9 mouse cellular contexts compared by ENCODE assay signal in the genomic region with DNA sequence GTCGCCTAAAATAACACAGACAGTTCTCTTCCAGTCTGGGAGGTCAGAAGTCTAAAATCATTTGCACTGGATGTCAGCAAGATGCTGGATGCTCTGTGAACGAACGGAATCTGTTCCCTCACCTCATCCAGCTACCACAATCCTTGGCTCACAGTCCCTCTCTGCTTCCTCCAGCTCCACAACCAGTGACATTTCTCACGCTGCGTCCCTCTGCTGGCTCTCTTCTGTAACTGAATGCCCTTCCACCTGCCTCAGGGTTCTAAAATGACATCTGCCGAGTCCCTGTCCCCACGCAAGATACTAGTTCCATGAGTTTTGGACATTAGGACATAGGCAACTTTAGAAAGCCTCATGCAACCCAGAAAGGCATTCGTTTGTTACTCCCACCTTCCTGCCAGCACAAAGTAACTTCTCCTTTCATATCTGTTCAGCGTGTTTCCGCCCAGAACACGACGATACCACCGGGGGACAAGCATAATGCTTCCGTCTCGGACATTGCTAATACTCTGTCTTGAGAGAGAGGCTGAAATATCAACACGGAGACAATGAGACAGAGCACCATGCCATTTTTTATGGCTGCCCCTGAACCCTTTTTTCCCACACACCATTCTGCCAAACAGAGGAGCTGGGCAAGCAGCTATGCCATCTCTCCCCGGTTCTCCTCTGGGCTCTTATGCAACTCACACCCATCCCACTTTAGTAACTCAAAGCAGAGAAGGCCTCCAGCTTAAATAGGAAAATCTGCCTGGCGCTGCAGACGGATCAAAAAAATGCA. TPM values are rescaled to one million over a fixed set of nuclear protein-coding genes. Genes with fewer than 3 reads are reported as not detected.
DNase-seq lines count a peak whose midpoint lies in the region; ATAC-seq lines count a peak whose summit lies in the region.
"Had no signal": no experiment of that assay in that cellular context is flagged by ENCODE, and none has a peak within 500 bp of the region (broad histone marks: within the 10 kb centered on the region; RNA-seq: fewer than 3 reads in every experiment).

No protein-coding gene starts in this region.

- H3K36me3 ChIP-seq in forebrain, embryonic 10.5 days (replicated peaks) = no peaks in the 10 kb centered on the region
- no peaks in the 10 kb centered on the region for H3K36me3 ChIP-seq in forebrain, embryonic 11.5 days (ENCODE audit: control insufficient read depth, insufficient read depth, low read length)
- H3K36me3 ChIP-seq in lung, embryonic 16.5 days (ENCODE audit: control insufficient read depth, insufficient read depth, low read length) = no peaks in the 10 kb centered on the region
- 0 out of 2 replicates have a peak, but pooled peaks cover 7% of the 10 kb centered on the region for H3K36me3 ChIP-seq in embryonic facial prominence, embryonic 15.5 days
- H3K36me3 ChIP-seq in limb, embryonic 13.5 days = peaks cover 9% of the 10 kb centered on the region

- no peak for DNase-seq in forebrain, embryonic 10.5 days (ENCODE audit: extremely low spot score, low spot score)
- no peak for DNase-seq in forebrain, embryonic 11.5 days (ENCODE audit: low spot score)
- DNase-seq in lung, postnatal 14 days = no peak
- no peak for DNase-seq in ovary, postnatal 10 days (ENCODE audit: low spot score)
- no peak for DNase-seq in spleen, adult 12 weeks (ENCODE audit: low spot score)

- ATAC-seq in forebrain, embryonic 11.5 days (replicated peaks; ENCODE audit: low FRiP score) = no peak
- ATAC-seq in lung, embryonic 16.5 days (ENCODE audit: low read depth) = no peak
- ATAC-seq in embryonic facial prominence, embryonic 15.5 days (ENCODE audit: insufficient number of reproducible peaks, low FRiP score, low TSS enrichment, low read depth) = no peak
- no peak for ATAC-seq in limb, embryonic 13.5 days (ENCODE audit: low FRiP score, low read depth)

- WGBS in forebrain, embryonic 10.5 days = 84% methylated on average over 19 of the region's 19 CpGs
- WGBS in forebrain, embryonic 11.5 days = 83% methylated on average over 19 of the region's 19 CpGs
- WGBS in lung, embryonic 16.5 days = 57% methylated on average over 19 of the region's 19 CpGs
- 59% methylated on average over 19 of the region's 19 CpGs for WGBS in embryonic facial prominence, embryonic 15.5 days
- WGBS in limb, embryonic 13.5 days = 71% methylated on average over 19 of the region's 19 CpGs

- 0 out of 2 replicates have a peak overlapping the region, but pooled peaks have one; percentile 20 for H3K27ac ChIP-seq in forebrain, embryonic 10.5 days
- no peak overlapping the region for H3K27ac ChIP-seq in forebrain, embryonic 11.5 days (ENCODE audit: low read depth, low read length)
- peak overlapping the region; percentile 91 for H3K27ac ChIP-seq in lung, embryonic 16.5 days (ENCODE audit: low read length)
- H3K27ac ChIP-seq in embryonic facial prominence, embryonic 15.5 days (replicated peaks) = peak overlapping the region; percentile 88
- H3K27ac ChIP-seq in limb, embryonic 13.5 days = peak overlapping the region; percentile 87
- H3K27ac ChIP-seq: liver, embryonic 14.5 days had no signal

- no peak overlapping the region for H3K4me3 ChIP-seq in forebrain, embryonic 10.5 days
- H3K4me3 ChIP-seq in forebrain, embryonic 11.5 days (ENCODE audit: low read depth, low read length) = no peak overlapping the region
- no peak overlapping the region for H3K4me3 ChIP-seq in lung, embryonic 16.5 days (ENCODE audit: low read length)
- no peak overlapping the region for H3K4me3 ChIP-seq in embryonic facial prominence, embryonic 15.5 days (replicated peaks)
- H3K4me3 ChIP-seq in limb, embryonic 13.5 days = no peak overlapping the region

- no peaks in the 10 kb centered on the region for H3K9me3 ChIP-seq in forebrain, embryonic 10.5 days
- H3K9me3 ChIP-seq in forebrain, embryonic 11.5 days (ENCODE audit: control insufficient read depth, low read length) = no peaks in the 10 kb centered on the region
- no peaks in the 10 kb centered on the region for H3K9me3 ChIP-seq in lung, embryonic 16.5 days (ENCODE audit: control insufficient read depth, low read length)
- H3K9me3 ChIP-seq in embryonic facial prominence, embryonic 15.5 days (replicated peaks) = no peaks in the 10 kb centered on the region
- H3K9me3 ChIP-seq in limb, embryonic 13.5 days = no peaks in the 10 kb centered on the region

- no peak overlapping the region for H3K4me2 ChIP-seq in forebrain, embryonic 11.5 days (ENCODE audit: low read depth, low read length, severe bottlenecking)
- H3K4me2 ChIP-seq in lung, embryonic 16.5 days (ENCODE audit: low read depth, low read length) = no peak overlapping the region
- H3K4me2 ChIP-seq in embryonic facial prominence, embryonic 15.5 days (replicated peaks) = no peak overlapping the region
- peak overlapping the region; percentile 21; the same call in 1 of the 2 replicates for H3K4me2 ChIP-seq in limb, embryonic 13.5 days (replicated peaks)

- no peaks in the 10 kb centered on the region for H3K27me3 ChIP-seq in forebrain, embryonic 10.5 days (ENCODE audit: poor library complexity, severe bottlenecking)
- no peaks in the 10 kb centered on the region for H3K27me3 ChIP-seq in forebrain, embryonic 11.5 days (ENCODE audit: control insufficient read depth, insufficient read depth, low read length)
- H3K27me3 ChIP-seq in lung, embryonic 16.5 days (ENCODE audit: control insufficient read depth, insufficient read depth, low read depth, low read length) = no peaks in the 10 kb centered on the region
- H3K27me3 ChIP-seq in embryonic facial prominence, embryonic 15.5 days = no peaks in the 10 kb centered on the region
- no peaks in the 10 kb centered on the region for H3K27me3 ChIP-seq in limb, embryonic 13.5 days

- peaks cover 19% of the 10 kb centered on the region for H3K4me1 ChIP-seq in forebrain, embryonic 10.5 days
- H3K4me1 ChIP-seq in forebrain, embryonic 11.5 days (replicated peaks; ENCODE audit: control insufficient read depth, insufficient read depth, low read length) = peaks cover 6% of the 10 kb centered on the region; the same call in 1 of the 2 replicates
- peaks cover 32% of the 10 kb centered on the region for H3K4me1 ChIP-seq in lung, embryonic 16.5 days (replicated peaks; ENCODE audit: control insufficient read depth, insufficient read depth, low read length)
- peaks cover 43% of the 10 kb centered on the region for H3K4me1 ChIP-seq in embryonic facial prominence, embryonic 15.5 days
- peaks cover 43% of the 10 kb centered on the region for H3K4me1 ChIP-seq in limb, embryonic 13.5 days

- no peak overlapping the region for H3K9ac ChIP-seq in forebrain, embryonic 11.5 days (ENCODE audit: low read length)
- no peak overlapping the region for H3K9ac ChIP-seq in lung, embryonic 16.5 days (ENCODE audit: low read length)
- no peak overlapping the region for H3K9ac ChIP-seq in embryonic facial prominence, embryonic 15.5 days
- no peak overlapping the region for H3K9ac ChIP-seq in limb, embryonic 13.5 days
- H3K9ac ChIP-seq: liver, embryonic 14.5 days had no signal

RNA-seq across cellular contexts. Expression of gene Adamts17, which starts 27.6 kb away (rescaled TPM):
- 0.89 and 1.1 TPM in 2 replicates for polyA plus RNA-seq in forebrain, embryonic 10.5 days (2016; fragmentation: Nextera tagmentation; extraction: Ambion mirVana)
- polyA plus RNA-seq in forebrain, embryonic 11.5 days (2014; fragmentation: Nextera tagmentation; extraction: Ambion mirVana) = 0.72 and 1.1 TPM in 2 replicates
- polyA plus RNA-seq in lung, embryonic 16.5 days (2015; fragmentation: Nextera tagmentation; extraction: Ambion mirVana) = 15.4 and 15.9 TPM in 2 replicates
- polyA plus RNA-seq in embryonic facial prominence, embryonic 15.5 days (2015; fragmentation: Nextera tagmentation; extraction: Ambion mirVana) = 12.7 and 17.4 TPM in 2 replicates
- 13.1 and 15.3 TPM in 2 replicates for polyA plus RNA-seq in limb, embryonic 13.5 days (2015; fragmentation: Nextera tagmentation; extraction: Ambion mirVana)
